Mouse (Mus musculus): ENCODE results near the gene Jsrp1. TPM values are rescaled to one million over a fixed set of nuclear protein-coding genes. Genes with fewer than 3 reads are reported as not detected.

Jsrp1 gene
- polyA plus RNA-seq, 1 experiment, result 1.0 TPM

Other genes with a start within 250 kb of the Jsrp1 start
- 11.5 and 11.8 TPM in 2 replicates for gene Klf16, start 236.2 kb downstream of the Jsrp1 start, polyA plus RNA-seq (2012; rRNA removed)
- 66.0 and 67.1 TPM in 2 replicates for gene Abhd17a, start 223.2 kb downstream of the Jsrp1 start, polyA plus RNA-seq (2012; rRNA removed)
- 40.3 and 46.2 TPM in 2 replicates for gene Scamp4, start 210.6 kb downstream of the Jsrp1 start, polyA plus RNA-seq (2012; rRNA removed)
- gene Adat3, start 210.6 kb downstream of the Jsrp1 start, polyA plus RNA-seq (2012; rRNA removed), result 3.8 and 4.3 TPM in 2 replicates
- gene Gm49322, start 207.5 kb downstream of the Jsrp1 start, polyA plus RNA-seq (2012; rRNA removed), result 1.3 and 1.6 TPM in 2 replicates
- 153 and 158 TPM in 2 replicates for gene Csnk1g2, start 190.7 kb downstream of the Jsrp1 start, polyA plus RNA-seq (2012; rRNA removed)
- gene Btbd2, start 156.4 kb downstream of the Jsrp1 start, polyA plus RNA-seq (2012; rRNA removed), result 36.5 and 48.5 TPM in 2 replicates
- gene Mknk2, start 135.4 kb downstream of the Jsrp1 start, polyA plus RNA-seq (2012; rRNA removed), result 129 and 137 TPM in 2 replicates
- gene Mob3a, start 111.5 kb downstream of the Jsrp1 start, polyA plus RNA-seq (2012; rRNA removed), result 24.5 and 29.1 TPM in 2 replicates
- 68.7 and 88.2 TPM in 2 replicates for gene Izumo4, start 111.3 kb downstream of the Jsrp1 start, polyA plus RNA-seq (2012; rRNA removed)
- 96.3 and 108 TPM in 2 replicates for gene Ap3d1, start 71.2 kb downstream of the Jsrp1 start, polyA plus RNA-seq (2012; rRNA removed)
- gene Dot1l, start 58.3 kb downstream of the Jsrp1 start, polyA plus RNA-seq (2012; rRNA removed), result 6.7 and 17.2 TPM in 2 replicates
- gene Sf3a2, start 15.3 kb downstream of the Jsrp1 start, polyA plus RNA-seq (2012; rRNA removed), result 47.0 and 47.7 TPM in 2 replicates
- 60.6 and 79.2 TPM in 2 replicates for gene Plekhj1, start 14.9 kb downstream of the Jsrp1 start, polyA plus RNA-seq (2012; rRNA removed)
- gene Amh, start 8.3 kb downstream of the Jsrp1 start, polyA plus RNA-seq (2012; rRNA removed), result 0.40 and 0.62 TPM in 2 replicates
- gene Oaz1, start 13.2 kb upstream of the Jsrp1 start, polyA plus RNA-seq (2012; rRNA removed), result 566 and 709 TPM in 2 replicates
- gene Lingo3, start 30.5 kb upstream of the Jsrp1 start, polyA plus RNA-seq (2012; rRNA removed), result not detected in 2 replicates
- gene Lsm7, start 41.7 kb upstream of the Jsrp1 start, polyA plus RNA-seq (2012; rRNA removed), result 117 and 147 TPM in 2 replicates
- 33.0 and 37.4 TPM in 2 replicates for gene Sppl2b, start 41.8 kb upstream of the Jsrp1 start, polyA plus RNA-seq (2012; rRNA removed)
- 0.44 and 0.49 TPM in 2 replicates for gene Tmprss9, start 58.4 kb upstream of the Jsrp1 start, polyA plus RNA-seq (2012; rRNA removed)
- 111 and 113 TPM in 2 replicates for gene Timm13, start 87.5 kb upstream of the Jsrp1 start, polyA plus RNA-seq (2012; rRNA removed)
- 10.5 and 14.1 TPM in 2 replicates for gene Lmnb2, start 104.7 kb upstream of the Jsrp1 start, polyA plus RNA-seq (2012; rRNA removed)
- gene Gadd45b, start 116.6 kb upstream of the Jsrp1 start, polyA plus RNA-seq (2012; rRNA removed), result 17.9 and 29.9 TPM in 2 replicates
- gene Gng7, start 201.4 kb upstream of the Jsrp1 start, polyA plus RNA-seq (2012; rRNA removed), result 4.2 and 5.4 TPM in 2 replicates
- gene Diras1, start 212.2 kb upstream of the Jsrp1 start, polyA plus RNA-seq (2012; rRNA removed), result 0.12 and 0.17 TPM in 2 replicates
- 25.3 and 29.3 TPM in 2 replicates for gene Slc39a3, start 223.9 kb upstream of the Jsrp1 start, polyA plus RNA-seq (2012; rRNA removed)
- gene Sgta, start 246.7 kb upstream of the Jsrp1 start, polyA plus RNA-seq (2012; rRNA removed), result 90.0 and 93.9 TPM in 2 replicates